ENCODE assay signal across 13 mouse cellular contexts in the genomic region with DNA sequence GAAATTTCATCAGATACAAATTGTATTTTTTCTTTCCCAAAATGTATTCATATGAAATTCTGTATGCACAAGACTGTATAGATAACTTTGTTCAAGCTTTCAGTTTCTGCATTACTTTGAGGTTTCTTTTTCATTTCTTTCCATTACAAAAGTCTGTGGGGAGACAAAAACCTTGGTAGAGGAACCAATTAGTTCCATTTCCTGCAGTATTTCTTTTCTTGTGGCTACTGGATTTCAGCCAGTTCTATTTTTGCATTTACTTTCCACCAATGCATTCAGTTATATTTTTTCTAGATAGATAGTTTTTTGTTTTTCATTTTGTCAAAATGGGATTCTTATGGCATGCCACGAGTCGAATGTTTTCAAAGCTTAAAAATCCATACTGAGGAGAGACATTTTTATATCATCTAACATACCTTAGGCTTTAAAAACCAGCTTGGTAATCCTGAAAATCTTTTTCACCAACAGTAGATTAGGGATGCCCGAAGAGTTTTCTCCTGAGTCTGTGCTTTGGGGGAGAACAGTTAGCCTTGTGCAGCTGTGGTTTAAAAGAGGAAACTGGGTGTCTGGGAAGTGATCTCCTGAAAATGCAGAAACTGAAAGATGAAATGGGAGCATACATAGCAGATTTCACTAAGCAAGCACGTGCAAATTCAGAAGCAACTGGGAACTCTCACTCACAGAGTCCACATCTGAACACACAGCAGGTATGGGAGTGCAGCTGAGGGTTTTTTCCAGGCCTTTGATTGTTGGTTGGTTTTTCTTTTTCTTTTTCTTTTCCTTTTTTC.
DNase-seq lines count a peak whose midpoint lies in the region; ATAC-seq and TF ChIP-seq lines count a peak whose summit lies in the region.
"Had no signal": no experiment of that assay in that cellular context is flagged by ENCODE, and none has a peak within 500 bp of the region (broad histone marks: within the 10 kb centered on the region; RNA-seq: fewer than 3 reads in every experiment).

No protein-coding gene starts in this region.

- no peak for DNase-seq in heart, adult 2 months
- DNase-seq in midbrain, embryonic 14.5 days, result no peak
- no peak for DNase-seq in cerebellum, adult 9-11 months
- DNase-seq in right cerebral cortex, postnatal 10 days (ENCODE audit: low spot score in 2 of 2), result no peak
- DNase-seq in spleen, adult 12 weeks (ENCODE audit: low spot score), result no peak
- DNase-seq: cerebellum, postnatal 10 days; kidney, adult 8-10 months had no signal

- intact Hi-C loops in heart, adult 2 months (cut with DNase I), result no loop called here

- no peak for ATAC-seq in heart, embryonic 12.5 days (ENCODE audit: insufficient number of reproducible peaks, low FRiP score)
- no peak for ATAC-seq in midbrain, embryonic 16.5 days
- ATAC-seq in midbrain, embryonic 14.5 days (ENCODE audit: low FRiP score, low TSS enrichment), result no peak
- peak; percentile 95 for ATAC-seq in granulocyte monocyte progenitor cell, adult 5-6 weeks (replicated peaks; ENCODE audit: poor library complexity, severe bottlenecking)
- ATAC-seq: lung, postnatal 0 days had no signal

- TF ChIP-seq POLR2A in heart, adult 2 months (IDR thresholded peaks at IDR 0.05; ENCODE audit: insufficient read depth, low read depth, low read length), result no peak

- peaks cover 2% of the 10 kb centered on the region; the same call in 1 of the 2 replicates for H3K4me1 ChIP-seq in heart, adult 2 months (ENCODE audit: control insufficient read depth, insufficient read depth, low read length)
- no peaks in the 10 kb centered on the region for H3K4me1 ChIP-seq in heart, embryonic 12.5 days (replicated peaks)
- peaks cover 5% of the 10 kb centered on the region; the same call in 1 of the 2 replicates for H3K4me1 ChIP-seq in midbrain, embryonic 16.5 days (ENCODE audit: control insufficient read depth, insufficient read depth, low read length)
- 0 out of 2 replicates have a peak, but pooled peaks cover 4% of the 10 kb centered on the region for H3K4me1 ChIP-seq in midbrain, embryonic 14.5 days (ENCODE audit: control insufficient read depth, insufficient read depth, low read length)
- H3K4me1 ChIP-seq: limb, embryonic 15.5 days; midbrain, embryonic 12.5 days had no signal

- no peak overlapping the region for H3K9ac ChIP-seq in heart, adult 2 months (ENCODE audit: low read depth, low read length)
- H3K9ac ChIP-seq in heart, embryonic 12.5 days, result no peak overlapping the region
- H3K9ac ChIP-seq in midbrain, embryonic 16.5 days (ENCODE audit: low read depth, low read length), result no peak overlapping the region
- H3K9ac ChIP-seq in midbrain, embryonic 14.5 days (replicated peaks; ENCODE audit: low read length), result no peak overlapping the region
- H3K9ac ChIP-seq: limb, embryonic 15.5 days; midbrain, embryonic 12.5 days had no signal

- no peak overlapping the region for H3K4me2 ChIP-seq in heart, embryonic 12.5 days
- no peak overlapping the region for H3K4me2 ChIP-seq in midbrain, embryonic 16.5 days (ENCODE audit: low read length)
- no peak overlapping the region for H3K4me2 ChIP-seq in midbrain, embryonic 14.5 days (ENCODE audit: low read length)
- H3K4me2 ChIP-seq: limb, embryonic 15.5 days; midbrain, embryonic 12.5 days had no signal

- H3K36me3 ChIP-seq in heart, adult 2 months (ENCODE audit: control insufficient read depth, insufficient read depth, low read length), result no peaks in the 10 kb centered on the region
- no peaks in the 10 kb centered on the region for H3K36me3 ChIP-seq in heart, embryonic 12.5 days
- H3K36me3 ChIP-seq in midbrain, embryonic 16.5 days (ENCODE audit: control insufficient read depth, insufficient read depth, low read length), result no peaks in the 10 kb centered on the region
- no peaks in the 10 kb centered on the region for H3K36me3 ChIP-seq in midbrain, embryonic 14.5 days (ENCODE audit: control insufficient read depth, insufficient read depth, low read length)
- H3K36me3 ChIP-seq: limb, embryonic 15.5 days; midbrain, embryonic 12.5 days had no signal

- no peak for TF ChIP-seq CTCF in heart, adult 2 months (IDR thresholded peaks at IDR 0.05)

- H3K27ac ChIP-seq in heart, adult 2 months, result peak overlapping the region; percentile 7; the same call in 1 of the 2 replicates
- H3K27ac ChIP-seq in heart, embryonic 12.5 days (ENCODE audit: poor library complexity, severe bottlenecking), result no peak overlapping the region
- peak overlapping the region; percentile 26; the same call in 1 of the 2 replicates for H3K27ac ChIP-seq in midbrain, embryonic 16.5 days (ENCODE audit: low read length)
- no peak overlapping the region for H3K27ac ChIP-seq in midbrain, embryonic 14.5 days (replicated peaks; ENCODE audit: low read depth, low read length)
- H3K27ac ChIP-seq: limb, embryonic 15.5 days; midbrain, embryonic 12.5 days had no signal

- no peak for TF ChIP-seq EP300 in heart, adult 2 months (IDR thresholded peaks at IDR 0.05; ENCODE audit: insufficient read depth, low read depth, low read length)

- no peaks in the 10 kb centered on the region for H3K79me2 ChIP-seq in heart, adult 2 months (replicated peaks; ENCODE audit: control insufficient read depth, insufficient read depth, low read length)

- no peak overlapping the region for H3K4me3 ChIP-seq in heart, adult 2 months
- H3K4me3 ChIP-seq in heart, embryonic 12.5 days, result no peak overlapping the region
- no peak overlapping the region for H3K4me3 ChIP-seq in midbrain, embryonic 16.5 days (ENCODE audit: low read depth, low read length)
- H3K4me3 ChIP-seq in midbrain, embryonic 14.5 days (replicated peaks; ENCODE audit: low read depth, low read length), result no peak overlapping the region
- H3K4me3 ChIP-seq: limb, embryonic 15.5 days; midbrain, embryonic 12.5 days had no signal

- H3K9me3 ChIP-seq in heart, embryonic 12.5 days (replicated peaks), result no peaks in the 10 kb centered on the region
- H3K9me3 ChIP-seq in midbrain, embryonic 16.5 days (replicated peaks; ENCODE audit: control insufficient read depth, low read length, poor library complexity, severe bottlenecking), result no peaks in the 10 kb centered on the region
- H3K9me3 ChIP-seq in midbrain, embryonic 14.5 days (ENCODE audit: control insufficient read depth, low read length), result no peaks in the 10 kb centered on the region
- H3K9me3 ChIP-seq: limb, embryonic 15.5 days; midbrain, embryonic 12.5 days had no signal

- WGBS in heart, adult 2 months, result 29% methylated on average over 4 of the region's 4 CpGs
- whole genome bisulfite sequencing in heart, embryonic 12.5 days, result 61% methylated on average over 4 of the region's 4 CpGs
- WGBS in midbrain, embryonic 16.5 days, result 74% methylated on average over 4 of the region's 4 CpGs
- 88% methylated on average over 4 of the region's 4 CpGs for WGBS in midbrain, embryonic 14.5 days

- no peaks in the 10 kb centered on the region for H3K27me3 ChIP-seq in heart, adult 2 months (ENCODE audit: control insufficient read depth, insufficient read depth, low read length)
- no peaks in the 10 kb centered on the region for H3K27me3 ChIP-seq in heart, embryonic 12.5 days (replicated peaks)
- no peaks in the 10 kb centered on the region for H3K27me3 ChIP-seq in midbrain, embryonic 16.5 days (ENCODE audit: control insufficient read depth, insufficient read depth, low read depth, low read length)
- H3K27me3 ChIP-seq in midbrain, embryonic 14.5 days (ENCODE audit: control insufficient read depth, insufficient read depth, low read length), result no peaks in the 10 kb centered on the region
- H3K27me3 ChIP-seq: limb, embryonic 15.5 days; midbrain, embryonic 12.5 days had no signal

Comparison
In these comparisons a context has a peak if more than half of its experiments do, and no peak if none do; other contexts are left out.
1. H3K27ac ChIP-seq: peak in heart, adult 2 months (single experiment) and midbrain, embryonic 16.5 days (single experiment); none in heart, embryonic 12.5 days (single experiment) and midbrain, embryonic 14.5 days (single experiment).